Mouse (Mus musculus): Measurements from ENCODE around the gene Arpc4. TPM values are rescaled to one million over a fixed set of nuclear protein-coding genes. Genes with fewer than 3 reads are reported as not detected.
A peak's percentile ranks its signal among the peaks of the same experiment; 100 is the strongest.

Gene Arpc4
- total RNA-seq, 2 experiments from 2014 or later, result 66.6 to 66.9 TPM

- intact Hi-C loops (cut with DNase I; ENCODE audit: low total_unique reads), result no loop called here
- no peak for DNase-seq
Measured at GRCm38 (mm10) chr6:113394811-113395210, 16.9 kb downstream of the Arpc4 start.

DNA sequence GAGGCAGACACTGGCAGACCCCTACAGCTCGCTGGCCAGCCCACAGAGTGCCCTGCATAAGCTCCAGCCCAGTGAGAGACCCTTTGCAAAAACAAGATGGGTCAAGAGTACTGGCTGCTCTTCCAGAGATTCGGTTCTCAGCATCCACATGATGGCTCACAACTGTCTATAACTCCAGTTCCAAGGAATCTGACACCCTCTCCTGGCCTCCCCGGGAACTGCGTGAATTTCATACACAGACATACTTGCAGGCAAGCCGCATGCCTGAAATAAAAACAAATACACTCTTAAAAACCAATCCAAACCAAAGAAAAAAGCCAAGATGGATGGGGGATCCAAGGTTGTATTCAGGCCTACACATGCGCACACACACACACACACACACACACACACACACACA is 17.6 kb downstream of the Arpc4 start:
- DNase-seq, result no peak
- intact Hi-C loops (cut with DNase I; ENCODE audit: low total_unique reads), result no loop called here

DNA sequence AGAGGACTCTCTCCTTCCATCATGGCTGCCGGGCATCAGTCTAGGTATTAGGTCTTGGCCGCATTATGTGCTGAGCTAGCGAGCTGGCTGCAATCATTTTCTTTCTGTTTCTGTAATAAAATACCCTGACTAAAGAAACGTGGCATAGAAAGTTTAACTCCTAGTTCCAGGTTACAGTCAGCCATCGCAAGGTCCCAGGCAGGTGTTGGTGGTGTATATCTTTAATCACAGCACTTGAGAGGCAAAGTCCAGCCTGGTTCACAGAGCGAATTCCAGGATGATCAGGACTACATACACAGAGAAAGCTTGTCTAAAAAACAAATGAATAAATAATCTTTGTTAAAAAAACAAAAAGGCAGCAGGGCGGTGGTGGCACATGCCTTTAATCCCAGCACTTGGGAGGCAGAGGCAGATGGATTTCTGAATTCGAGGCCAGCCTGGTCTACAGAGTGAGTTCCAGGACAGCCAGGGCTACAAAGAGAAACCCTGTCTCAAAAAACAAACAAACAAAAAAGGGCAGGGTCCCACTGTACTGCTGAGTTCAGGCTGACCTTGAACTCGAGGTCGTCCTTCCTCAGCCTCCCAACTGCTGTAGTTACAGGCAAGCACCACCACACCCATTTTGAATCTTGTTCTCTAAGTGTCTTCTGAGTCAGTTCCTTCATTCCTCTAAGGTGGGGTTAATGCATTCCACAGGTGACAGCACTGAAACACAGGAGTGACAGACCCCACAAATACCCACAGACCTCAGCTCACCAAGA is 18.5 kb downstream of the Arpc4 start:
- DNase-seq, result no peak
- intact Hi-C loops (cut with DNase I; ENCODE audit: low total_unique reads), result no loop called here

DNA sequence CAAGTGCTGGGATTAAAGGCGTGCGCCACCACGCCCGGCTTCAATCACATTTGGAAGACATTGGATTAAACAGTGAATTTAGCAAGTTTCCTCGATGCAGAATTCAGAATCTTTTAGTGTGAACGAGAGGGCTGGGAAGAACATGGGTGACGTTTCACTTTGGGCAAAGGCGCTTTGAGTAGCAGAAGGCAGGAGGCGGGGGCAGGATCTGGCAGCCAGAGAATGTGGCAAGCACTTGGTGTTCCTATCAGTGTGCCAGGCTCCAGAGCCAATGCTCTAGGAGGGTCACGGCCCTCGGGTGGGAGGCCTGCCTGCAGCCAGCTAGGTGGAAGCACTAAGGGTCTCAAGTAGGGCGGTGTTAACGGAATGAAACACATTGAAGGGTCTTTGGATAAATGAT is 24.2 kb downstream of the Arpc4 start:
- DNase-seq, result no peak
- intact Hi-C loops (cut with DNase I; ENCODE audit: low total_unique reads), result no loop called here

DNA sequence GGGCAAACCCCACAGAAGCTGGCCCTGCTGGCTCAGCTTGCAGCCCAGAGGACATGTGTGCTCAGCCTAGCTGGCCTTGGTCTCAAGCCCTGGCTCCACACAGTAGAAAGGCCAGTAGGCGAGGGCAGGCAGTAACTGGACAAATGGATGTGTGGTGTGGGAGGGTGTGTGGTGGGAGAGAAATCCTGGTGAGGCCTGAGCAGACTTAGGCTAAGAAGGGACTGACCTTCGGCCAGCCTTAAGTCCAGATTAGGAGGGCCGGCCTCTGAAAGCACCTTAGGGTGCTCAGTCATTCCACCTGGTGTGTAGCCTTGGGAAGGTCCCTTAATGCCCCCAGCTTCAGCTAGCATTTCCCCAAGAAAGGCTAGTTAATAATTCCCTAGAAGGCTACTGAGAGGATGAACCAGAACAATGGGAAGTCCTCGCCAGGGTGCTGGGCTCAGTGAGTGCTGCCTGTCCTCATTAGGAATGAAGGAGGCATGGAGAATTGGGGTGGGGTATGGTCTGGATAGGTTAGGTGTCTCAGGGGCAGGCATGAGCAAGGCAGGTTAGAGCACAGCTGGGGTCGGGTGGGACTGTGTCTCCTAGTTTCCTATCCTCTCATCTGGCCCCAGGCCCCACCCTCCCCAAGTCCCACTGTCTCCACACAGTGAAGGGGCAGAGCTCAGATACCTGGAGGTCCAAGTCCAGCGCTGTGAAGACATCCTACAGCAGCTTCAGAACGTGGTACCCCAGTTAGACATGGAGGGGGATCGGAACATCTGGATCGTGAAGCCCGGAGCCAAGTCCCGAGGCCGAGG is 26.9 kb downstream of the Arpc4 start:
- peak; percentile 19 for DNase-seq
- intact Hi-C loops (cut with DNase I; ENCODE audit: low total_unique reads), result no loop called here

DNA sequence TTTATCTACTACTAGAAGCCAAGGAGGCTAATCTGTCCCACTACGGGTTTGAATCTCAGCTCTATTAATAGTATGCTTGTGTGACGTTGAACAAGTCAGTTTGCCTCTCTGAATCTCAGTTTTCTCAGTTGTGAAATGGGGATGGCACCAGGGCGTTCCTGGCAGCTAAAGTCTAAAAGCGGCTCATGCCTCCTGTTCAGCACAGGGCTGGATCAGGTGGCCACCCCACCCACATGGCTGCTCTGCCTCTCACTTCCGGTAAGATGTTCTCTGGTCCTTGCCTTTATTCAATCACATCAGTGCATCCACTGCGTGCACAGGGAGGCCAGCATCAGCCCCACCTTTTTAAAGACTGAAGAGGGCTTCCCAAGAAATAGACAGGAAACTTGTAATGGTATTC is 27.6 kb downstream of the Arpc4 start:
- intact Hi-C loops (cut with DNase I; ENCODE audit: low total_unique reads), result no loop called here
- DNase-seq, result no peak

- DNase-seq, result no peak
- intact Hi-C loops (cut with DNase I; ENCODE audit: low total_unique reads), result no loop called here
Measured at GRCm38 (mm10) chr6:113406683-113407082, 28.8 kb downstream of the Arpc4 start.

- intact Hi-C loops (cut with DNase I; ENCODE audit: low total_unique reads), result no loop called here
- no peak for DNase-seq
Measured at GRCm38 (mm10) chr6:113410001-113410400, 32.1 kb downstream of the Arpc4 start.

DNA sequence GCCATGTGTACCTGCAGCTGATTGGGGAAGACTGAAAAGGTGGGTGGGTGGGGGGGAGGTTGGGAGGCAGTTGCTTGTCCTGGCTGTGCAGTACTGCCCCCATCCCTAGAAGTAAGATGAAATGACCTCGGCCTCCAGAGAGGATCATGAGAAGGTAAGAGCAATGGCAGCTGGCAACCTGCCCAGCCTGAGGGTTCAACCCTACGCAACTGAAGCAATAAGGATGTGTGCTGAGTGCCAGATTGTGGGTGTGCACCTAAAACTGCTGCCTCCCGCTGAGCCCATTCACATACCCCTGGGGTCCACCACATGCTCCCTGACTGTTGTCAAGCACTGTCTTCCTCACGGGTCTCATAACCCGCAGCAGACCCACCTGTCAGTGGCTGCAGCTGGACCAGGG is 38.5 kb downstream of the Arpc4 start:
- no peak for DNase-seq
- intact Hi-C loops (cut with DNase I; ENCODE audit: low total_unique reads), result no loop called here

- DNase-seq, result no peak
- intact Hi-C loops (cut with DNase I; ENCODE audit: low total_unique reads), result no loop called here
Measured at GRCm38 (mm10) chr6:113418441-113419198, 40.7 kb downstream of the Arpc4 start.

DNA sequence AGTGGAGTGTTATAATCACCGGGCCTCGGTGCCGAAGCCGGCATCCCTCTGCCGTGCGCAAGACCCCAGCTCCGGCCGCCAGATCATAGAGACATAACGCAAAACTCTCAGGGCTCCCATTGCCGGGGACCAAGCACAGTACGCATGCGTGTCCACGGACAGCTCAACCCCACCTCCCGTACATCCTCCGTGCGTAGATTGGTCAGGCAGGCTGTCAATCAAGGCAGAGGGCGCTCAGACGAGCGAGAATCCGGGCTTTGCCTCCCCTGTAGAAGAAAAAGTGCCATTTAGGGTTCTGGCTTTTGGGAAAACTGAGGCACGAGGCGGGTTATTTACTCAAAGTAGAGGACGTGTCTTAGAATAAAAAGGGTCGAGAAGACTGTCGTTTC is 41.3 kb downstream of the Arpc4 start, which contains the start of gene Rpusd3:
Gene Rpusd3, minus strand, starts transcription at position 142 of the 389 bp plus-strand sequence.
- DNase-seq, result peak; percentile 99
- intact Hi-C loops (cut with DNase I; ENCODE audit: low total_unique reads), result no loop called here

GRCm38 (mm10) chr6:113423000-113423399 is 45.1 kb downstream of the Arpc4 start:
- no peak for DNase-seq
- intact Hi-C loops (cut with DNase I; ENCODE audit: low total_unique reads), result no loop called here

DNA sequence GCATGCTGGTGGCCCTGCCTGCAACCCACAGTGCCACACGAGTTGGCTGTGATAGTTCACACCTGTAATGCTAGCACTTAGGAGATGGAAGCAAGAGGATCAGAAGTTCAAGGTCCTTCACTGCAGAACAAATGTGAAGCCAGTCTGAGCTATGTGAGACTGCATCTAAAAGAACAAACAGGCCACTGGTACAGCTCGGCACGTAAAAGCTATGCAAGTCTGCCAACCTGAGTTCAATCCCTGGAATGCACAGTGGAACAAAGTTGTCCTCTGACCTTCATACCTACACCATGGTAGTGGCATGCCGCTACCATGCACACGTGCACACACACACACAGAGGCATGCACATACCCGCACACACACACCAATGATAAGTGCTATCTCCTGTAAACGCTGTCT is 46.3 kb downstream of the Arpc4 start:
- DNase-seq, result no peak
- intact Hi-C loops (cut with DNase I; ENCODE audit: low total_unique reads), result no loop called here

DNA sequence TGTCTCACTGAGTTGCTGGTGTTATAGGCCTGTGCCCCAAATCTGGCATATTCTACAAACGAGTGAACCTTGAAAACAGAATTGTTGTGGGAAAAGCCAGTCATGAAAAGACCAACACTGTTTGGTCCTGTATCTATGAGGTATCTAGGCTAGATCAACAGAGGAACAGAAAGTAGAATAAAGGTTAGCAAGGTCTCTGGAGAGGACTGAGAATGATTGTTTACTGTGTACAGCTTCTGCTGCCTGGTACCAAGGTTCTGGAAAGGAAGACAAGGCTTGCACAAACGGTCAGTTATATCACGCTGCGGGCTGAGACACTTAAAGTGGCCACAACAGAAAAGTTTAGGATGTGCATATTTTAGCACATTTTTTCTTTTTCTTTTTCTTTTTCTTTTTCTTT is 48.8 kb downstream of the Arpc4 start:
- DNase-seq, result no peak
- intact Hi-C loops (cut with DNase I; ENCODE audit: low total_unique reads), result loop anchor here (5.0 kb wide), 1 partner anchor 41 kb away; no protein-coding TSS in a partner anchor

- no peak for DNase-seq
- intact Hi-C loops (cut with DNase I; ENCODE audit: low total_unique reads), result loop anchor here (5.0 kb wide), 1 partner anchor 40 kb away; no protein-coding TSS in a partner anchor
Measured at GRCm38 (mm10) chr6:113427397-113427796, 49.5 kb downstream of the Arpc4 start.

DNA sequence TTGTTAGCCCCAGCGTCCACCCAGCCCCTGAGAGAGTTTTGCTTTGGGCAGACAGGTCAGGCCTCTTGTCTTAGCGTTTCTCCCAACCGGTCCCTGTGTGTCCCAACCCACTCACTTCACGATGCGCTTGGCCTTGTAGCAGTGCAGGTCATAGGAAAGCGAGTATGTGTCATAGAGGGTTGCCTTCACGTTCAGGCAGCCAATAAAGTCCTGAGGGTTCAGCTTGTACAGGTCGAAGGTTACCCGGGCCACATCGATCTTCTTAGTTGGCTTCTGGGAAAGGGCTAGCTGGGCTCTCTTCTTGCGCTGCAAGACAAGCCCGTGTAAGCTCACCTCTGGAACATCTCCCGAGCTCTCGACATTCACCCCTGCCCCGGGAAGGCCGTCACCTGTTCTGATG is 50.1 kb downstream of the Arpc4 start:
- intact Hi-C loops (cut with DNase I; ENCODE audit: low total_unique reads), result loop anchor here (5.0 kb wide), 1 partner anchor 39 kb away; no protein-coding TSS in a partner anchor
- DNase-seq, result no peak

DNA sequence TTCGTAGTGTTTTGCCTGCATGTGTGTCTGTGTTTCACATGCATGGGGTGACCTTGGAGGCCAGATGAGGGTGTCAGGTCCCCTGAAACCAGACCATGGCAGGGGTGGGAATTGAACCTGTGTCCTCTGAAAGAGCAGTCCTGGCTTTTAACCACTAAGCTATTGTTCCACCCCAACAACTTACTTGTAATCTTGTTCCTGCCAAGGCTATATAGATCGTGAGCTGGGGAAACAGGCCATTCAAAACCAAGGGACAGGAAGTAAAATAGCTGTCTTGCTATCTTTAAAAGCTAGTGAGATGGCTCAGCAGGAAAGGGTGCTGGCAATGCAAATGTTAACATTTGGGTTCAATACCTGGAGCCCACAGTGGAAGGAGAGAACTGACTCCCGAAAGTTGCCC is 52.0 kb downstream of the Arpc4 start:
- no peak for DNase-seq
- intact Hi-C loops (cut with DNase I; ENCODE audit: low total_unique reads), result loop anchor here (5.0 kb wide), 1 partner anchor 37 kb away; no protein-coding TSS in a partner anchor

DNA sequence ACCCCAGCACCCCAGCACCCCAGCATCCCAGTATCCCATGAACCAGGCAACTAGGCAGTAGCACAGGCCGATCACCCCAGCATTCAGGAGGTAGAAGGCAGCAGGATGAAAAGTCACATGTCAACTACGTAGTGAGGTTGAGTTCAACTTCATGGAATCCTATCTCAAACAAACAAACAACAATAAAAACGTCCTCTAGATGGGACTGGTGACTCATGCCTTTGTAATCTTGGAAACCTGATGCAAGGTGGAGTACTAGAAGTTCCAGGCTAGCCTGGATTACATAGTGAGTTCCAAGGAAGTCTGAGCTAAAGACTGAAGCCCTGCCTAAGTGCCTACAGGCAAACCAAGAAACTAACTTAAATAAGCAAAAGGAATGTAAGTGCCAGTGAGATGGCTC is 52.9 kb downstream of the Arpc4 start:
- DNase-seq, result no peak

DNA sequence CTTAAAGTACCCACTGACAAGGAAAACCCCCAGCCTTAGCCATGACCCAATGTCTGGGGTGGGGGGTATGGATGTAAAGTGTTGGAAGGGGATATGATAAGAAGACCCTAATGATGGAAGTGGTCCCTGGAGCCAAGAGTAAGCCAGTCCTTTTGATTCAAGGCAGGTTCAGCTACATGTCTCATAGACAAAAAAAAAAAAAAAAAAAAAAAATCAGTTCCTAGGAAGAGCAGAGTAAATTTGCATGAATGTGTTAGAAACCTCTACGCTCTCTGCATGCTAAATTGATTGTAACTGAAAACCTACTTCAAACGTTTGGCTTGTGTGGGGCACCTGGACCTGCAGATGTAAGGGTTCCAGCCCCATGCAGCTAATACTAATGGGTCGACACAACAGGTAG is 53.9 kb downstream of the Arpc4 start:
- no peak for DNase-seq
- intact Hi-C loops (cut with DNase I; ENCODE audit: low total_unique reads), result no loop called here

More for the DNA sequence above, 52.9 kb downstream of the Arpc4 start:
- intact Hi-C loops (cut with DNase I; ENCODE audit: low total_unique reads), result no loop called here

GRCm38 (mm10) chr6:113433661-113434060 is 55.7 kb downstream of the Arpc4 start:
- DNase-seq, result no peak
- intact Hi-C loops (cut with DNase I; ENCODE audit: low total_unique reads), result no loop called here

All from gastrocnemius, postnatal 14 days (tissue).